Mouse (Mus musculus): Measurements from ENCODE around the gene Mef2c.

The Mef2c gene

DNA sequence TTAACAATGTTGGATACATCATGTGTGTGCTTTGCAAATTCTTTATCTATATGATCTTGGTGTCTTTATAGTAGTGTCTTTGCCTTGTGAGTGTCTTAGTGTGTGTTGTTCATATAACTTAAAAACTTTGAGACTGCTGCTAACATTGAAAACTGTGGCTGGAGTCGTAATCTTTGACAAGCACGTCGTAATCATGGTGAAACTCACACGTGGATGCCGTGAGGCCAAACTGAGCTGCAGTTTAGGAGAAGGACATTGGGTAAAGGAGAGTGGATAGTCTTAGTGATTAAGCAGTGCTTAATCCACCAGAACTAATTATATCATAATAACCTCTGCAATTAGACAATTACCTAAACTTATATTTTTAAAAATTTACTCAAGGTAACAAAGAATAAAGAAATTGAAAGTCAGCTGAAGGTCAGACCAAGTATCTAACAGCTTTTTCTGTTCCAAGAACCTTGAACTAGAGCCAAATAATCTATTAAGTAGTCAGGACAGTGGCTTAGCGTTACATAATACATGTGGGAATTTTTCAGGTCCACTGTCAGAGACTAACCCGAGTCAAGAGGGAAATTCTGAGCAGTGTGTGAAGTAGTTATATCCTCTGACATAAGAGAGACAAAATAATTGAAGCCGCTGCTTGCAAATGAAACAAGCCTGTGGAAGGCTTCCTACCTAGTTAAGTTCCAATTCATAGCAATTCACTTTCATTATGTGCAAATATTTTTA, 70.2 kb downstream of the Mef2c start:
- no peak for DNase-seq

DNA sequence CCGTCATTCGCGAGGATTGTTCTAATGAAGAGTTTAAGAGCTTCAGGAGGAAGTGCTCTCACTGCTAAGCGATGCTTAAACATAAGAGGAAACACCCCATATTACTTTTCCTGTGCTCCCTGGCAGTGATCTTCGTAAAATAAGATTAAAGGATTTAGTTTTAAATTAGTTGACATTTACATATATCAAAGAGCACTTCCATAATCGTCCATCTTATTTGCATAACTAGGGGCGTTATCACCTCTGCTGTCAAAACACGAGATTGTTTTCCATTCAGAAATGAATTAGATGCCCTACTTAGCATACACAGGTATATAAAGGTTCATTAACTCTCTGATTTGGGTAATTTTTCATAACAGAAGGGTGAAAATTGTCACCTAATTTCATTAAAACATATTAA, 71.0 kb downstream of the Mef2c start:
- DNase-seq: no peak

DNA sequence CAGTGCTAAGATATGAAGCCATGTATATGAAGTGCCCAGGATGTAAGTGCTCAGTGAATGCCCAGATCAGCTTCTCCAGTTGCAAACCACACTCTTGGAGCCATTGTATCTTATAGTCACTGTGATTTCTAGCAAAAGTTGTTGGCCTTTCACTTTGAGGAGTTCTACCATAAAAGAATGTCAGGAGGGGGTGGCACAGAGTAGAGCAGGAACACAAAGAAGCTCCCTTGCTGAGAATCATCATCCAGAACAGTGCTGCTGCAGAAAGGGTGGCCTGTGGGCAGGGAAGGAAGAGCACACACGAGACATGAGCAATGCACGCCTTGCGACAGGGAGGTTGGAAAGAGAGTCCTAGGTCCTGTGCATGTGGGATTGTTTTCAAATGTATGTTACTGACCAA, 75.6 kb downstream of the Mef2c start:
- DNase-seq: no peak

DNA sequence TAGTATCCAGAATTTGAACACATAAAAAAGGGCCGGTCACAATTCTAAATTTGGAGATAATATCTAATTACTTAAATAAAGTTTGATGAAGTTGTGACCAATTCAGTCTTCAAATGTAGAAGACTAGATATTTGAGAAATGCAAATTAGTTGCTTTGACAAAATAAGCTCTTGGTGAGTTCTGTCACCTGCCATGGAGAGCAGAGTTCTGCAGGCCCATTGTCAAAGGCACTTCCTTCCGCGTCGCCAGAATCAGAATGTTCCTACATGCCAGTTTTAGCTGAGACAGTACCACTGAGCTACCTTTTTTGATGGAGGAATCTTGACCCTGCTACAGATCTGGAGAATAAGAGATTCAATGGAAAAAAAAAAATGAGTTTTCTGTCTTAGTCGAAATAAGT, 77.0 kb downstream of the Mef2c start:
- DNase-seq: no peak

DNA sequence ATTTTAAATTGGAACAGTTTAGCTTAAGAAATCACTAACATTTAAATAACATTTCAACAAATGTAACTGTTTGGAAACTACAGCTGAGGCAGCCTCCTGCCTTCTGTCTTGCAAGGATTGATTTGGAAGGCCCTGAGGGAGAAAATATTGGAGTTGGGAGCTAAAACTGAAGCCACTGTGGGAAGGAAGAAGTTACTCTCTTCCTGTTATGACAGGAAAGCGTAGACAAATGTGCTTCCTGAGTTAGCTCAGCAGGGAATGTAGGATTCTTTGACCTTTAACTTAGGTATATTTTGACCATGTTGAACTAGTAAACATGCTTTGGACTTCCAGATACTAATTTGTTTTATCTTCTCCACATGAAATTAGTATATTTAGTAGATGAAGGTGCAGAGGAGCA, 78.7 kb downstream of the Mef2c start:
- DNase-seq: no peak

DNA sequence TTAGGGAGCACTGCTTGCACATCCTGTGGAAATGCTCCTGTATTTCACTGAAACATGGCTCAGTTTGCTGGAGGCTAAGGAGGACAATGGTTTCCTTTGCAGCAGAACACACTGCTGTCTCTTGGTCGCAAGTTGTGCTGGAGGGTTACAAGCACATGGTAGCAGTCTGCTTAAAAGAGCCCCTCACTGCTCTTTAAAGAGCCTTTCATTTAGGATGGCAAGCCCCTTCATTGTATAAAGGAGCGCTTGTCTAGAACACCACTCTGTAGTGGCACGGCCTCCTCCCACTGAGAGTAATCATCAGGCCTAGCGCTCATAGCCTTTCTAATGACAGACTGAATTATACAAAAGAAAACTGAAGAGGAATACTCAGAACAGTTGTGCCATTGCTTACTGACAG, 80.0 kb downstream of the Mef2c start:
- no peak for DNase-seq

DNA sequence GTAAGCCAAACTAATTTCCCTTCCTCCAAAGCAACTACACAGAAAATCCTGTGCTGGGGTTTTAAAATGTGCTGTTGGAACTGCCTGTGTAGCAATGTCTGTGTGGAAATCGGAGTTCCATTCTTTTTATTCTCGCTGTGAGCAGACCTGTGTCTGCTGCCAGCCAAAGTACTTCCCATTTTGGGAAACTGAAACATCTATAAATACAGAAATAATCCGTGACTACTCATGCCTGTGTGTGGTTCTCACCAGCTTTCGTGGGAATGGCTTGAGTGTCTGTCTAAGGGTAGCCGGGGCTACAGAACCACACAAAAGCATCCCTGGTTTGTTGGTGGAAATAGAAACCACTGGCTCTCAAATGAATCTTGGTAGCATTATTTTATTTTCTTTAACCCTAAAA, 81.5 kb downstream of the Mef2c start:
- DNase-seq: peak; percentile 52

DNA sequence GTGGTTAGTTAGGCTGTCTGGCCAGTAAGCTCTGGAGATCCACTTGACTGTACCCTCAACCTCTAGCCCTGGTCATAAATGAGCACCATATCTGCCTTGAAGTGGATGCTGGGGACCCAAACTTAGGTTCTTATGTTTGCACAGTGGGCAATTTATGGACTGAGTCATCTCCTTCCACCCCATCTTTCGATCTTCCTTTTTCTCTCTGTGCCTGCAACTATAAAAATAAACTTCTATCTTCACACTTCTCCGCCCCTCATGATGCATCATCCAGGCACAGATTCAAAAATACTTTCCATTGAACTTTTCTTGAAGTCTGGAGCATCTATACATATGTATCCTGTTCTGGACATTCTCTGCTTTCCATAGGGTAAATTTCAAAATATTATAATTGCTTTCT, 84.4 kb downstream of the Mef2c start:
- no peak for DNase-seq

DNA sequence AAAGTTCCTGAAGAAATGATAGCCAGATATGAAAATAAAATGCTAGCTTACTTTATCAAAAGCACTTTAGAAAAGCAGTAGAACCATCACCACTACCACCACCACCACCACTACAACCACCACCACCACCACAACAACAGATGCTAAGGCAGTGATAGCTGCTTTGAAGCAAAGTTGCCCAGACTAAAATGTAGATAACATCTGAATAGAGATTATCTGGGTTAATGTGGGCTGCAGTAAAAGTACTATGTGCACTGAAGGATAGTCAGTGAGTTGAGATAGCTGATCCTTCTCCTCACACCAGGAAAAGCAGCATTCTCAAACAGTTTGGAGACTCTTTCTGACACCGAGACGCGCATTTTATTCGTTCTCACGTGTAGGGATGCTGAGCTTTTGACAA, 87.1 kb downstream of the Mef2c start:
- DNase-seq: no peak

DNA sequence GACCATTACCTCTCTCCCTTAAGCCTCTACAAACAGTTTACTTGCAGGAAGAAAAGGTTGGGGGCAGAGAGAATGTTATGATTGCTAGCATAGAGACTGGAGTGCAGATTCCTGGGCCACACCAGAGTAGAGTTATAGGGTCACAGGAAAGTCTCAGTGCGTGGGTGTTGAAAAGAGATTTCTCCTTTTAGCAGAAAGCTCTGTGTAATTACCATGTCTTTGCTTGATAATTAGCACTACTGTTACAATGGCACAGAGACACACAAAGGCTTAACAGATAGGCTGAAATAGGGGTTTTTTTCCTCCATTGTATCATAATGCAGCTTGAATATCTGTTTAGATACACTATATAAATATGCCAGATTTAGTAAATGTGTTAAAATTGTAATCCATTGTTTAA, 91.6 kb downstream of the Mef2c start:
- no peak for DNase-seq

DNA sequence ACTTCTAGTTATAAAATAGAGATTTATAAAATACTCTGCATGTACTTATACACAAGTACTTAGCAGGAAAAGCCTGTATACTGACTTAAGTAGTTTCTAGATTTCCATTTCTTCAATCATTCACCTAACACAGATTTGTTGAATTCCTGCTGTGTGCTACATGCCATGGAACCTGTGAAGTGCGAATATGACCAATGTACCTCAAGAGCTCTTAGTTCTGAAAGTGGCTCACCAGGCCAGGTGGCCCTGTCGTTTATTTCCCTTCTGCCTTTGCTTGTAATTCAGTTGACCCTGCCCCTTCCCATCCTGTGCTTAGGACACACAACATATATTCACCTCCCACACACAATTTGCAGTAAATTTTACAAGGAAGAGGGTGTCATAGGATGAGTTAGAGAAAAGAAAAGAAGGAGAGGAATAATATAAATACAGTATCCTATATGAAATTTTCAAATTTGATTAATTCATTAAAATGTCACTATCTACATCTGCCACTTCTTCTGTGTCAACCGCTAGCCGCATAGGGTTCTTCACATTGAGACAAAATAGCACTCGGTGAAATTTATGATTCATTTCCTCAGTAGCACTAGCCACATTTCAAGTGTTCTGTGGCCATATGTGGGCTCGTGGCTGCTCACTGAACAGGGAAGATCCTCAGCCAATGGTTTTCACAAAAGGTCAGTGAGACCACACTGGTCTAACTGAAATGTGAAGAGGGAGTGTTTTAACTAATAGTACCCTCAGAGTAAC, 93.3 kb downstream of the Mef2c start:
- DNase-seq: no peak

DNA sequence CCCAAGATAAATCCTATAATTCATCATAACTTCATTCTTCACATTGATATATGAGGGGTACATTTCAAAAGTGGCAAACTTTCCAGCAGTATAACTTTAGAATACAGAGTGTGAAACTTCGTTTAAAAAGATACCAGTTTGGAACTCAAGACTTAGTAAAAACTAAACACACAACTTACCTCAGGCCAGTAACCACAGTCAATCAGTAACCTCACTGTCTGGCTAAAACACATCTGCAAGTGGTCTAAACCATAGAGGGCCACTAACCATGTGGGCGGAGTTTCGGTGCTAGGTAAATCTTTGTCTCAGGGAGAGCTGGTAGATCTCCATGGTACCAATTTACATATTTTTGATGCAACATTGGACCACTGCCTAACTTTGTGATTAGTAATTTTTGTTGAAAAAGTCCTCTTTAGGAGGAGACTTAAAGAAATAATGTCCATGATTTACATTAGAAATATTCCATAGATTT, 93.9 kb downstream of the Mef2c start:
- no peak for DNase-seq

DNA sequence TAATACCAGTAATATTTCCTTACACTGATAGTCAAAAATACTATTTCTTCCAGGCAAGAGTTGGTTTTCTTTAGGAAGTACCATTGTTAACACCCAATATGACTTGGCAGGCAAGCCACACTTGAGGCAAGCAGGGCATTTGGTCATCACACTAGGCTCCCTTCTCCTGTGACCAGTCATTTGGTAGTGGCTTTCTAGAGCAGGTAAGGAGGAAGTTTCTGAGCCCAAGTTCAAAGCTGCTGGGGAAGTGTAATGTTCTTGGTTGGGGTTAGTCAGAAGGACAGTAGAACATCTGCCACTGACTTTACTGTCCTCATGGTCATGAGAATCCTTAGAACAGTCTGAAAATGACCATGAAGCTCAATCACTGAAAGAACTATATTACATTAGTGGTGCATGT, 96.5 kb downstream of the Mef2c start:
- DNase-seq: no peak

DNA sequence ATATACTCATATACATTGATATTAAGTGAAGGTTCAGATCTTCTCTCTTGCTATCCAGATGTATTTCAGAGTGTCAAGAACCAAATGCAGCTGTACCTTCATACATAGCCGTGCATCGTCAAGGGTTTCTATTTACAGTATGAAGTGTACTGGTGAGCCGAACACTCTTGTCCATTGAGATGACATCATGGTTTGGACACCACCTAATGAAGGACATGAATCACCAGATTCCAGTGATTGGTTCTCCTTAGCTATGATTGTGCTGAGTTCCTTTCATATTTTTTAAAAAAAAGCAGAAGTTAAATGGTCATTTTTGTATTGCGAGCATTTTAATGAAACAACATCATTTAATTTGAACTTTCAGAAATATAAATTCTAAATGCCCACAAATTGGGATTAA, 97.9 kb downstream of the Mef2c start:
- no peak for DNase-seq

DNA sequence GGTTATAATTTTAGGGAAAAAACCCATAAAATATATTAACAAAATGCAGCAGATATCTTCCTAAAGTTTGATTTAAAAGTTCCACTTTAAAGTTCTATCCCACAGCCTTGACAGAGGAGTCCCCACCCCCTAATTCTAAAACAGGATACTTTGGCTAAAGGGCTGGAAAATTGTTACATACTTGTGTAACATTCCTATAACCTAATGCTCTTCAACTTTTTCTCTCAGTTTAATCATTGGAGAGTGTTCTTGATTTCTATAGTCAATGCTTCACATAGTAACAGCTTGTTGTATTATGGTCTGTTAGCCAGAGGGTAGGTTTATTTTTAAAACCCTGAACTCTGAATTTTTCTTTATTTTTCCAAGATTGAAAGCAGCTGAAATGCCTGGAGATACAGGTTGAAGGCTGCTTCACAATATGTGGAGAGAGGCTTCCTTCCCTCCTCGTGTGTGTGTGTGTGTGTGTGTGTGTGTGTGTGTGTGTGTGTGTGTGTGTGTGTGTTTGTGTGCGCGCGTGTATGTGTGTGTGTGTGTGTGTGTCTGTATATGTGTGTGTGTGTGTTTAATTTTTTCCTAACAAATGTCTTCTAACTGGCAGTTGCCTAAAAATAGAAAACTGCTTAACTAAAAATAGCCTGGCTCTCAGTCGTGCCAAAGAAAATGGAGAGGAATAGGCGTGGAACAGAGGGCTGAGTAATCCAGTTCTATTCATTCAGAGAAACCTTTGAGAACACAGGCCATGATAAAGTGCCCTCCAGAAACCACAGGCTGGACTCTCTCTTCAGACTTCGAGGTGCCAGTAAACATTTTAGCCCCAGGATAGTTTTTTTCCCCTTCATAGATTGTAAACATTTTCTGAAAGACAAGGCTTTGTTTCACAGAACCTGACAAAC, 99.8 kb downstream of the Mef2c start:
- DNase-seq: no peak

DNA sequence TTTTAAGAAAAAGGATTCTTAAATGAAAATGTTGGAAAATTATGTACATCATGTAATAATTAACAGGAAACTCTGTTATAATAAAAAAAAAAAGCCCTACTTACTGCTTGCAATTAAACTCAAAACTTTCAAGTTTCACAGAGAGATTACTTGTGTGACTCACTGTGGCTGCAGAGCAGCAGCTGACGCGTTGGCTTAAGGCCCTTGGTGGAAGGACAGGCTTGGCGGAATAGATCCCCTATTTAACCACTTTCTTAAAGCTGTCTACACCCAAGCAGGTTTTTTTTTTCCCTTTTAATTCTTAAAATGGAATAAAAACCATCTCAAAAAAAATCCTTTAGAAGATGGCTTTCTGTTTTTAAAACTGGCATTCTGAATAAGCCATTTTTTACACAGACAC, 100.5 kb downstream of the Mef2c start:
- DNase-seq: no peak

DNA sequence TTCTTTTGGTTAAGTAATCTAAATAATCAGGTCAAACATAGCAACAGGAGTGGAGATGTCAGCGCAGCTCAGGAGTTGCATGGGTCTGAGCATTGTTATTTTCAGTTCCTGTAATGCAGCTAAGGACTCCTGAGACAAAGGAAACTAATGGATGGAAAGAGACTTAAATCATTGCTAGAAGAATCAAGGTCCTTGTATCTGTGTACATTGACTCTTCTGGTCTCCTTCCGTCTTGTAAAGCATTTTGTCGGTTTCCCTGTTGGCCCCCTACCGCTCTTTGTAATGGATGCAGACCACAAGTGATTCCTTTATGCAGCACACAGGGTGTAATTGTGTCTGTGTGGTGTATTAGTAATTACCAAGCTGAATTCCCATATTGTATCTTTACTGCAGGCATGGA, 101.0 kb downstream of the Mef2c start:
- DNase-seq: no peak

DNA sequence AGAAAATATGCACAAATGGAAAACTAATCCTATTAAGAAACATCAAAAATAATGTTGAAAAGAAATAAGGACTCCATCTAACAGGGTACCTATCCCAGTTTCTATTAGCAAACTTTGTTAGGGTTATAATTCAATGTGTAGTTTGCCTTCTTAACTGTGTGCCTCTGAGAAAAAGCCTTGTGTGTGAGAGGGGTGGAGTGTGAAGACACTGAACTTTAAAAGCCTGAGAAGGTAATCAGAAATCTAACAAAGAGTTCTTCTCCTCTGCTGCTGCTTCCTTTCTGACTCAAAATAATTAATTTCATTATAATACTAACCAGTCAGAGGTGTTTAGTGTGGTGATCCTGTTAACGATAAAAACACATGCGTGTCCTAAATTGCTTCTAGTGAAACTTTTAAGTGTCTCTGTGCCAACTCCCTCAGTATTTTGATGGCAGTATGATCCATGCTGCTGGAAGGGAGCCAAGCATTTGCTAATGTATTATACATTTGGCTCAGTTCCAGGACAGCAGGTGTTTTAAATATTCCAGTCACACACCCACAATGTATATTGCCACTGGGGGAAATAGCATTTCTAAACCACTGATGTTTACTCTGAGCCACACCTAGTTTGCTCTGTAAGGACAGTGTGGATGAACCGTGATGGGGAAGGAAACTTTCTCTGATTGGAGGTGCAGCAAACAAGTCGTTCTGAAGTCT, 104.2 kb downstream of the Mef2c start:
- no peak for DNase-seq

DNA sequence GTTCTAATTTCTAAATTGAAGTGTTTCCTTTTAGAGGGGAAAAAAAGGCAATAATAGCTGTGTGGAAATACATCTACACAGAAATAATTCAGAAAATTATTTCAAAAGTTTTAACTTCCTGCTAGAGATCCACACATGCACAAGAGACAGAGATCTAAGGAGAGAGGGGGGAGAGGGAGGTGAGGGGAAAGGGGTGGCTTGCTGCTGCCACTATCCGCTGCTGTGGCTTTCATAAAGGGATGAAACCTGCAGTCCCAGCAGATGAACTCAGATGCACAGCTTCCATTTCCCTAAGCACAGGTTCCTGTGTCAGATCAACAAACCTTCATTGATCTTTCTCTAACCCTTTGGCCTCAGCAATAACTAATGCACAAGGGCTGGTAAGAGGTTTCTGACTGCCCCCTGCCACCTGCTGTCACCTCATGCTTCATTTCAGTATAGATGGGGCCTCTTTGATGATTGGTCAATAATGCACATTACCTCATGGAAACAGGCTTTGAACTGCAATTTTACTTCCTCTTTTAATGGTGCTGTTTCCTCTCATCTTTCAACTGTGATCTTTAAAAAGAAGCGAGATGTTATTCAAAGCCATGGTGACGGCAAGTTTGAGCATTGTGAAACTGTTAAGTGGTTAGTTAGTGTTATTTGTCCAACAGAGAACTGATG, 105.2 kb downstream of the Mef2c start:
- DNase-seq: peak; percentile 66

DNA sequence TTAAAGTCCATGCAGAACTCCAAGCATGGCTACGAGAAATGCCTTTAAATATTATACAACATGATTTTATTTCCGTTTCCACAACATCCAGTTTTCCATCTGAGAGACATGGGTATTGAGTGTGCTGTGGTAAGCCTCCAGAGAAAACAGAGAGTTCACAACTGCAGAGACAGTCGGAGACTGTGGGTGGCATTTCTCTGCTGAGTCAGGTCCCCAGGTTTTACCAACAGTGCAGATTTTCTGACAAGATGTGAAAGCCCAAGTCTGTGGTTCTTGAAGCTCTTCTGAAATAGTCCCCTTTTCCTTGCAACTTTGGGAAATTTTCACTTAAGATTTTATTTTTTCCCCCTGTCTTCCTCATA, 105.7 kb downstream of the Mef2c start:
- DNase-seq: peak; percentile 65

DNA sequence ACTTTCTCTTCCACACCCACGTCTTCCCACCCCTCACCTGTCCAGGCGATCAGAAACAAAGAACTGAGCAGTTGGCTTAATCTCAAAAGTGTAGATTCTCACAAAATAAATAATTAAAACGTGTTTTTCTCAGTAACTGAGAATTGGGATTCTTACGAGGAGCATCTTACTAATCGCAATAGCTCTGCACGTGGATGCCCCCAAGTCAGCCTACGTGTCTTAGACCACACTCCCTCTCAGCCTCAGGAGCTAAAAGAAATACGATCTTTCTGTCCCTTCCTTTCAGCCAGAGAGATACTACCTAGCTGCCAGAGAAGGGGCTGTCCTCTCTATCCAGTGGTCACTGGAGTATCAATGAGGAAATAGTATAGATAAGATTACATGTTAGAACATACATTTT, 106.3 kb downstream of the Mef2c start:
- no peak for DNase-seq

DNA sequence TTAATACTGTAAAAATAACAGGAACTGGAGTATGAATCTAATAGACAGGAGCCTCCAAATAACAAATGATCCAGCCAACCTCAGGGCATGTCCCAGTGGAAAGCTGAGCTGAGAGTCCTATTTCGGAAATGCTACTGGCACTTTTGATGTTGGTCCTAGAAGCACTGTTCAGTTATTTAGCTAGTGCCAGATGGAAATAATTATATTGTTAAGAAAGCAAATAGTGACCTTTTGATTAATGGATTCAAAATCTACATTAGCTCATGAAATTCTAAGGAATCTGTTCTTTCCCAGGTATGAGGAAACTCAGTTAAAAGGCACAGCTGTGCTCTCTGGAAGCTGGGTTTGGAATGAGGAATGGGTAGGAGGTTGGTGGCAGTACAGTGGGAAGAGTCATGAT, 108.4 kb downstream of the Mef2c start:
- no peak for DNase-seq

DNA sequence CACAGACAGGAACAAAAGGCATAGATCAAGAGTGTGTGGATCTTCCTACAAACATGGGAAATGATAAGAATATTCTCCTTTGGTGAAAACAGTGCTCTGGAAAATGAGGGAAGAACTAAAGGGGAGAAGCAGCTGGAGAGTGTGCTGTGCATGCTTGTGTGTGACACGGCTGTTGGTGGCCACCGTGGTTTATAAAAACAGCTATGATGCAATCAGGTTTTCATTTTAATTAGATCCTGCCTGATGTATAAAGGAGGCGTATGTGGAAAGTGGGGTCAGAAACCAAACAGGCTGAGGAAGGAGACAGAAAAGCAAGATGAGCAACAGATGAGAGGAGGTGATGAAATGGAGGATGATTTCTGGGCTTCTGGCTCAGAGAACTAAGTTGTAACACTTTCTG, 112.0 kb downstream of the Mef2c start:
- no peak for DNase-seq
